Mouse (Mus musculus): ENCODE measurements at regions not wholly inside any gene's neighbourhood (a gene's known extent, or its start where the extent isn't known, plus 50 kb on each side); places are given as distances from the start of the nearest gene placed in this dataset.

GRCm38 (mm10) chr8:92518031-92518430 is 156.1 kb upstream of the Irx6 start:
- Histone ChIP-seq H3K27me3 (replicated peaks) (no peaks in the 10 kb centered on the region), H3K9me3 (peaks cover 37% of the 10 kb centered on the region)
- TF ChIP-seq FLI1 (IDR thresholded peaks at IDR 0.05; ENCODE audit: low read length): no peak
- no peak for TF ChIP-seq GATA1 (IDR thresholded peaks at IDR 0.05; ENCODE audit: borderline replicate concordance, low read length)

GRCm38 (mm10) chr8:92518486-92518885 is 155.6 kb upstream of the Irx6 start:
- H3K27me3 ChIP-seq (replicated peaks): no peaks in the 10 kb centered on the region
- TF ChIP-seq GATA1 (IDR thresholded peaks at IDR 0.05; ENCODE audit: borderline replicate concordance, low read length): no peak
- no peak for TF ChIP-seq FLI1 (IDR thresholded peaks at IDR 0.05; ENCODE audit: low read length)
- no peak overlapping the region for H3K4me3 ChIP-seq (replicated peaks)
- H3K36me3 ChIP-seq (replicated peaks; ENCODE audit: low read length): no peaks in the 10 kb centered on the region
- H3K9me3 ChIP-seq: peaks cover 33% of the 10 kb centered on the region
- H3K4me1 ChIP-seq: no peaks in the 10 kb centered on the region

More at GRCm38 (mm10) chr8:92518031-92518430, 156.1 kb upstream of the Irx6 start:
- H3K36me3 ChIP-seq (replicated peaks; ENCODE audit: low read length): no peaks in the 10 kb centered on the region
- H3K4me1 ChIP-seq: no peaks in the 10 kb centered on the region
- no peak overlapping the region for H3K4me3 ChIP-seq (replicated peaks)

GRCm38 (mm10) chr8:92522519-92522918 is 151.6 kb upstream of the Irx6 start:
- TF ChIP-seq FLI1 (IDR thresholded peaks at IDR 0.05; ENCODE audit: low read length) (no peak), GATA1 (IDR thresholded peaks at IDR 0.05; ENCODE audit: borderline replicate concordance, low read length) (no peak)
- Histone ChIP-seq H3K4me3 (replicated peaks) (no peak overlapping the region), H3K9me3 (peaks cover 17% of the 10 kb centered on the region), H3K36me3 (replicated peaks; ENCODE audit: low read length) (no peaks in the 10 kb centered on the region), H3K27me3 (replicated peaks) (no peaks in the 10 kb centered on the region), H3K4me1 (no peaks in the 10 kb centered on the region)

- Histone ChIP-seq H3K9me3 (peaks cover 22% of the 10 kb centered on the region), H3K4me3 (replicated peaks) (no peak overlapping the region), H3K36me3 (replicated peaks; ENCODE audit: low read length) (no peaks in the 10 kb centered on the region), H3K4me1 (no peaks in the 10 kb centered on the region), H3K27me3 (replicated peaks) (no peaks in the 10 kb centered on the region)
- TF ChIP-seq GATA1 (IDR thresholded peaks at IDR 0.05; ENCODE audit: borderline replicate concordance, low read length): no peak
Observed at GRCm38 (mm10) chr8:92529756-92530155, 144.3 kb upstream of the Irx6 start.

DNA sequence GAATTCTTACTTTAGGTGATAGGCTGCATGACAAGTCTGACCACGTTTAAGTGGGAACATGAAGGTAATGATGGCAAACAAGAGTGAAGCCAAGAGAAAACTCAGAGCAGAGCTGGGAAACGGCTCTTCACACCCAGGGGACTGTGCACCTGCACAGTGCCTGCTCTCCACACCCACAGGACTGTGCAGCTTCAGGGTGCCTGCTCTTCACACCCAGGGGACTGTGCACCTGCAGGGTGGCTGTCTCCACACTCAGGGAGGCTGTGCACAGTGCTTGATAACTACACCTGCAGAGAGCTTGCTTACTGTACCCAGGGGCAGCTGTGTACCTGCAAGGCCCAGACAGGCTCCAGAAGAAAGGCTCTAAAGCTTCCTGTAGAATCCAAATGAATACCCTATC is 133.5 kb upstream of the Irx6 start:
- Histone ChIP-seq H3K9me3 (peaks cover 39% of the 10 kb centered on the region), H3K36me3 (replicated peaks; ENCODE audit: low read length) (no peaks in the 10 kb centered on the region)
- no peak for TF ChIP-seq FLI1 (IDR thresholded peaks at IDR 0.05; ENCODE audit: low read length)
- TF ChIP-seq GATA1 (IDR thresholded peaks at IDR 0.05; ENCODE audit: borderline replicate concordance, low read length): no peak

GRCm38 (mm10) chr8:92545347-92546059 is 128.6 kb upstream of the Irx6 start:
- Histone ChIP-seq H3K4me3 (replicated peaks) (no peak overlapping the region), H3K4me1 (no peaks in the 10 kb centered on the region)
- TF ChIP-seq GATA1 (IDR thresholded peaks at IDR 0.05; ENCODE audit: borderline replicate concordance, low read length): no peak

More for the DNA sequence above, 133.5 kb upstream of the Irx6 start:
- Histone ChIP-seq H3K4me1 (no peaks in the 10 kb centered on the region), H3K27me3 (replicated peaks) (no peaks in the 10 kb centered on the region), H3K4me3 (replicated peaks) (no peak overlapping the region)

GRCm38 (mm10) chr8:92555140-92555539 is 118.9 kb upstream of the Irx6 start:
- TF ChIP-seq GATA1 (IDR thresholded peaks at IDR 0.05; ENCODE audit: borderline replicate concordance, low read length) (no peak), FLI1 (IDR thresholded peaks at IDR 0.05; ENCODE audit: low read length) (no peak)
- Histone ChIP-seq H3K4me1 (no peaks in the 10 kb centered on the region), H3K9me3 (peaks cover 35% of the 10 kb centered on the region), H3K27me3 (replicated peaks) (no peaks in the 10 kb centered on the region), H3K36me3 (replicated peaks; ENCODE audit: low read length) (no peaks in the 10 kb centered on the region), H3K4me3 (replicated peaks) (no peak overlapping the region)

More at GRCm38 (mm10) chr8:92545347-92546059, 128.6 kb upstream of the Irx6 start:
- Histone ChIP-seq H3K27me3 (replicated peaks) (no peaks in the 10 kb centered on the region), H3K36me3 (replicated peaks; ENCODE audit: low read length) (no peaks in the 10 kb centered on the region), H3K9me3 (peaks cover 37% of the 10 kb centered on the region)

- Histone ChIP-seq H3K4me3 (replicated peaks) (no peak overlapping the region), H3K9me3 (peaks cover 35% of the 10 kb centered on the region)
Observed at GRCm38 (mm10) chr8:92555631-92556030, 118.5 kb upstream of the Irx6 start.

DNA sequence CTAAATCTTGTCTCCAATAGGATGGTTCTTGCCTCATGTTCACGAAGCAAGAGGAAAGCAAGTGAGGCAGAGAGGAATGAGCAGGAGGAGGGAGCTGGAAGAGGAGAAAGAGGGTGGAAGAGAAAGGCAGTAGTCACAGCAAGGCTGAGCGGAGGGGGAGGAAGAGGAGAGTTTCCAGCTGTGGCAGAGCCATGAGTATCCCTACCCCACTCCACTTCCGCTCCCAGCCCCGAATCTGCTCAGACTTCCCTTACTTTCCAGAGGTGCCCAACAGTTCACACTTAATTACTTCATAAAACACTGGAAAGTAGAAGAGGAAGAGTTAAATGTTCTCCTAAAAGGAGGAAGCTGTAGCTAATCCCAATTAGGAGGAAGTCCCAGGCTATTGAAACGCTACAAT is 111.6 kb upstream of the Irx6 start:
- Histone ChIP-seq H3K27me3 (replicated peaks) (no peaks in the 10 kb centered on the region), H3K4me1 (no peaks in the 10 kb centered on the region), H3K9me3 (peaks cover 7% of the 10 kb centered on the region), H3K36me3 (replicated peaks; ENCODE audit: low read length) (no peaks in the 10 kb centered on the region), H3K4me3 (replicated peaks) (no peak overlapping the region)
- no peak for TF ChIP-seq FLI1 (IDR thresholded peaks at IDR 0.05; ENCODE audit: low read length)
- no peak for TF ChIP-seq GATA1 (IDR thresholded peaks at IDR 0.05; ENCODE audit: borderline replicate concordance, low read length)

More at GRCm38 (mm10) chr8:92555631-92556030, 118.5 kb upstream of the Irx6 start:
- TF ChIP-seq GATA1 (IDR thresholded peaks at IDR 0.05; ENCODE audit: borderline replicate concordance, low read length) (no peak), FLI1 (IDR thresholded peaks at IDR 0.05; ENCODE audit: low read length) (no peak)
- Histone ChIP-seq H3K4me1 (no peaks in the 10 kb centered on the region), H3K36me3 (replicated peaks; ENCODE audit: low read length) (no peaks in the 10 kb centered on the region), H3K27me3 (replicated peaks) (no peaks in the 10 kb centered on the region)

GRCm38 (mm10) chr8:92562962-92563361 is 111.1 kb upstream of the Irx6 start:
- no peaks in the 10 kb centered on the region for H3K27me3 ChIP-seq (replicated peaks)
- H3K9me3 ChIP-seq: peaks cover 3% of the 10 kb centered on the region; the same call in 1 of the 2 replicates
- H3K36me3 ChIP-seq (replicated peaks; ENCODE audit: low read length): no peaks in the 10 kb centered on the region
- H3K4me1 ChIP-seq: no peaks in the 10 kb centered on the region
- no peak overlapping the region for H3K4me3 ChIP-seq (replicated peaks)
- TF ChIP-seq FLI1 (IDR thresholded peaks at IDR 0.05; ENCODE audit: low read length) (no peak), GATA1 (IDR thresholded peaks at IDR 0.05; ENCODE audit: borderline replicate concordance, low read length) (no peak)

Measured in megakaryocyte, embryonic 14.5 days (primary cell).